Mouse (Mus musculus) bone marrow macrophage, adult 2 months (primary cell): ENCODE measurements around the gene Dcaf11.

Source experiments
- CTCF ChIP-seq: IDR thresholded peaks from 2 replicates; pipeline ENCODE4 v1.5.1; 2012; ENCODE audit warnings: low read depth, mild to moderate bottlenecking, low read length, moderate library complexity
- POLR2A ChIP-seq: IDR thresholded peaks from 2 replicates; pipeline ENCODE4 v1.6.1; 2012; ENCODE audit warnings: mild to moderate bottlenecking, low read depth, low read length, borderline replicate concordance

- TF ChIP-seq CTCF (no peak), POLR2A (no peak)
Measured at GRCm38 (mm10) chr14:55603271-55603632, 43.4 kb downstream of the Dcaf11 start, which contains the start of gene Irf9.
